Mouse (Mus musculus) heart, adult 2 months (tissue): Measurements from ENCODE around the gene Coro1a. TPM values are rescaled to one million over a fixed set of nuclear protein-coding genes. Genes with fewer than 3 reads are reported as not detected.

Experiments used
- DNase-seq, 2 experiments: peaks; one replicate each; pipeline ENCODE4 v3.0.0; 2021
- H3K27ac ChIP-seq: fragments of 200-600 bp; 2 replicates; pipeline ENCODE4 v1.8.1; 2022
- H3K27me3 ChIP-seq: fragments of 200-500 bp; 2 replicates; pipeline ENCODE4 v1.6.1; 2012; ENCODE audit warnings: mild to moderate bottlenecking, low read length, inconsistent platforms, mixed read lengths; ENCODE audit not compliant: control insufficient read depth, insufficient read depth
- H3K36me3 ChIP-seq: fragments of 200-500 bp; 2 replicates; pipeline ENCODE4 v1.6.1; 2012; ENCODE audit warnings: low read length, inconsistent platforms; ENCODE audit not compliant: control insufficient read depth, insufficient read depth
- H3K4me1 ChIP-seq: fragments of 200-500 bp; 2 replicates; pipeline ENCODE4 v1.6.1; 2011; ENCODE audit warnings: low read length; ENCODE audit not compliant: control insufficient read depth, insufficient read depth
- H3K4me3 ChIP-seq: fragments of 200-600 bp; 2 replicates; pipeline ENCODE4 v1.8.1; 2022
- H3K79me2 ChIP-seq: fragments of 200-500 bp; replicated peaks from 2 replicates; pipeline ENCODE4 v1.6.1; 2012; ENCODE audit warnings: mild to moderate bottlenecking, inconsistent platforms, low read length, moderate library complexity, mixed read lengths; ENCODE audit not compliant: control insufficient read depth, insufficient read depth
- H3K9ac ChIP-seq: fragments of 200-500 bp; 2 replicates; pipeline ENCODE4 v1.6.1; 2012; ENCODE audit warnings: low read depth, mild to moderate bottlenecking, control low read depth, inconsistent platforms, low read length, mixed read lengths
- CTCF ChIP-seq: fragments of 200-600 bp; IDR thresholded peaks from 2 replicates; pipeline ENCODE4 v1.8.1; 2022; ENCODE audit warnings: antibody characterized with exemption, mild to moderate bottlenecking, moderate library complexity
- EP300 ChIP-seq: fragments of 200-500 bp; IDR thresholded peaks from 2 replicates; pipeline ENCODE4 v1.6.1; 2011; ENCODE audit warnings: low read depth, low read length, control low read depth; ENCODE audit not compliant: insufficient read depth
- POLR2A ChIP-seq: fragments of 200-500 bp; IDR thresholded peaks from 2 replicates; pipeline ENCODE4 v1.6.1; 2011; ENCODE audit warnings: mild to moderate bottlenecking, low read depth, low read length, control low read depth; ENCODE audit not compliant: insufficient read depth
- WGBS: fragments of 180-500 bp; shearing (Covaris S2); methylation state at CpG from one replicate; pipeline ENCODE4 v1.1.7; 2018; 5-methylcytosine and 5-hydroxymethylcytosine counted together
- intact Hi-C: fragments of 180-260 bp; cut with DNase I; formaldehyde crosslinking; loops from one replicate; pipeline ENCODE4 v1.15.1; 2025
- long read RNA-seq: library from polyadenylated mRNA; stranded (forward); transcript quantifications from one replicate; pipeline ENCODE4 v2.0.0, GENCODE M21; 2021
- polyA plus RNA-seq: library from polyadenylated mRNA; depleted of rRNA; stranded (reverse); fragments of >200 nt; gene quantifications from 2 replicates; pipeline ENCODE4 v1.2.3, GENCODE M21; 2012; rRNA removed
- total RNA-seq, 2 experiments: library from RNA; stranded (reverse); gene quantifications; 2 replicates each; pipeline ENCODE4 v1.2.3; 2021

The Coro1a gene
- 10 to 100 TPM in 1 of 2 experiments, 1 to 10 TPM in 1; 9.8 to 12.1 TPM for total RNA-seq
- 22.2 and 33.7 TPM in 2 replicates for polyA plus RNA-seq
- long read RNA-seq, partial matches to known transcripts: 0 of 1 reads
- long read RNA-seq, other reads (novel, unspliced or antisense): 0 of 1 reads

- Histone ChIP-seq H3K79me2 (no peaks in the 10 kb centered on the region), H3K27ac (no peak within 1 kb of the TSS), H3K4me3 (no peak within 1 kb of the TSS), H3K36me3 (no peaks in the 10 kb centered on the region), H3K9ac (no peak within 1 kb of the TSS), H3K27me3 (peaks cover 3% of the 10 kb centered on the region), H3K4me1 (no peaks in the 10 kb centered on the region)
- no peak for DNase-seq
- TF ChIP-seq POLR2A: no peak
- no peak for TF ChIP-seq CTCF
- no peak for TF ChIP-seq EP300
- 79% methylated on average over 19 of the region's 19 CpGs for WGBS
- intact Hi-C loops: no loop called here
These were observed at the start of gene Coro1a for GRCm38 (mm10) chr7:126707442-126708174. Coro1a (minus strand) TSS chr7:126707787.

GRCm38 (mm10) chr7:126754866-126755265, 47.3 kb upstream of the Coro1a start:
- intact Hi-C loops: loop anchor here (2.0 kb wide), 1 partner anchor 350 kb away; no protein-coding TSS in a partner anchor
- peak overlapping the region; percentile 69 for H3K27ac ChIP-seq
- no peak overlapping the region for H3K4me3 ChIP-seq
- H3K36me3 ChIP-seq: no peaks in the 10 kb centered on the region
- no peaks in the 10 kb centered on the region for H3K27me3 ChIP-seq
- TF ChIP-seq CTCF: no peak; the same call in 1 of the 2 replicates
- peak; percentile 78; the same call in 1 of the 2 replicates for TF ChIP-seq EP300
- no peak for TF ChIP-seq POLR2A
- H3K9ac ChIP-seq: peak overlapping the region; percentile 72
- H3K4me1 ChIP-seq: peaks cover 3% of the 10 kb centered on the region; the same call in 1 of the 2 replicates
- WGBS: under 1% methylated on average over 9 of the region's 9 CpGs
- no peaks in the 10 kb centered on the region; the same call in 1 of the 2 replicates for H3K79me2 ChIP-seq
- peak; percentile 80 to 82 for DNase-seq

GRCm38 (mm10) chr7:126749582-126750343, 42.2 kb upstream of the Coro1a start:
- no peaks in the 10 kb centered on the region for H3K36me3 ChIP-seq
- DNase-seq: no peak
- no peak overlapping the region for H3K4me3 ChIP-seq
- intact Hi-C loops: no loop called here
- H3K79me2 ChIP-seq: no peaks in the 10 kb centered on the region
- no peak overlapping the region for H3K27ac ChIP-seq
- peaks cover 1% of the 10 kb centered on the region; the same call in 1 of the 2 replicates for H3K4me1 ChIP-seq
- H3K9ac ChIP-seq: no peak overlapping the region
- TF ChIP-seq EP300: no peak
- TF ChIP-seq POLR2A: no peak
- TF ChIP-seq CTCF: no peak
- no peaks in the 10 kb centered on the region for H3K27me3 ChIP-seq
- WGBS: 83% methylated on average over 17 of the region's 17 CpGs

GRCm38 (mm10) chr7:126748824-126749223, 41.2 kb upstream of the Coro1a start:
- Histone ChIP-seq H3K27me3 (no peaks in the 10 kb centered on the region), H3K27ac (no peak overlapping the region), H3K4me3 (no peak overlapping the region), H3K9ac (no peak overlapping the region), H3K36me3 (no peaks in the 10 kb centered on the region), H3K4me1 (0 out of 2 replicates have a peak, but pooled peaks cover 1% of the 10 kb centered on the region), H3K79me2 (no peaks in the 10 kb centered on the region)
- TF ChIP-seq POLR2A (no peak), EP300 (no peak), CTCF (no peak)
- no peak for DNase-seq
- WGBS: 63% methylated on average over 7 of the region's 7 CpGs
- intact Hi-C loops: no loop called here

GRCm38 (mm10) chr7:126746798-126747197, 39.2 kb upstream of the Coro1a start:
- 21% methylated on average over 6 of the region's 6 CpGs for WGBS
- H3K27me3 ChIP-seq: no peaks in the 10 kb centered on the region
- no peak overlapping the region for H3K4me3 ChIP-seq
- H3K36me3 ChIP-seq: no peaks in the 10 kb centered on the region
- DNase-seq: peak in 1 of 2 experiments; percentile 55
- peak overlapping the region; percentile 49 for H3K27ac ChIP-seq
- H3K79me2 ChIP-seq: no peaks in the 10 kb centered on the region
- no peak for TF ChIP-seq POLR2A
- no peak for TF ChIP-seq EP300
- TF ChIP-seq CTCF: no peak
- H3K9ac ChIP-seq: no peak overlapping the region
- H3K4me1 ChIP-seq: 0 out of 2 replicates have a peak, but pooled peaks cover 1% of the 10 kb centered on the region
- intact Hi-C loops: no loop called here
